Mouse (Mus musculus) heart, postnatal 4 days (tissue): ENCODE data around the gene Aip. TPM values are rescaled to one million over a fixed set of nuclear protein-coding genes. Genes with fewer than 3 reads are reported as not detected.
"Not testable (repeated sequence)": the region's sequence is repeated elsewhere in the genome, so short reads cannot be mapped to it uniquely, and the experiment has no call there.

Experiments used
- DNase-seq: peaks from one replicate; pipeline ENCODE4 v3.0.0; 2021
- total RNA-seq, 2 experiments: library from RNA; stranded (reverse); gene quantifications; 2 replicates each; pipeline ENCODE4 v1.2.3; 2021

Gene Aip
- total RNA-seq, 2 experiments from 2014 or later, result 54.6 to 55.7 TPM

GRCm38 (mm10) chr19:4151898-4152297, 26.2 kb upstream of the Aip start:
- DNase-seq, result no peak

DNA sequence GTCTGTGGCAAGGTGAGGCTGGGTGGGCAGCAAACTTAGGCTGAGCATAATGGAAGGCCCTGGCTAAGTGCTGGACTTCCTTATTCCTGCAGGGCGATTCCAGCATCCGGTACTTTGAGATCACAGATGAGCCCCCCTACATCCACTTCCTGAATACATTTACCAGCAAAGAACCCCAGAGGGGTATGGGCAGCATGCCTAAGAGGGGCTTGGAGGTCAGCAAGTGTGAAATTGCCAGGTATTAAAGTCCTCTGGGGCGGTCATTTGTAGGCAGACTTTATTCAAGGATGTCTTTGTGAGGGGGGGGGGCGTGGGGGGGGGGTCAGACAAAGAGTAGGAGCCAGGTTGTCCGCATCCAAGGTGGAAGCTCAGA, 25.8 kb upstream of the Aip start:
- no peak for DNase-seq

- DNase-seq, result no peak
These were observed 25.2 kb upstream of the Aip start for GRCm38 (mm10) chr19:4150567-4151487.

- no peak for DNase-seq
These were observed 24.3 kb upstream of the Aip start for GRCm38 (mm10) chr19:4149764-4150461.

GRCm38 (mm10) chr19:4149283-4149682, 23.6 kb upstream of the Aip start:
- DNase-seq, result no peak

DNA sequence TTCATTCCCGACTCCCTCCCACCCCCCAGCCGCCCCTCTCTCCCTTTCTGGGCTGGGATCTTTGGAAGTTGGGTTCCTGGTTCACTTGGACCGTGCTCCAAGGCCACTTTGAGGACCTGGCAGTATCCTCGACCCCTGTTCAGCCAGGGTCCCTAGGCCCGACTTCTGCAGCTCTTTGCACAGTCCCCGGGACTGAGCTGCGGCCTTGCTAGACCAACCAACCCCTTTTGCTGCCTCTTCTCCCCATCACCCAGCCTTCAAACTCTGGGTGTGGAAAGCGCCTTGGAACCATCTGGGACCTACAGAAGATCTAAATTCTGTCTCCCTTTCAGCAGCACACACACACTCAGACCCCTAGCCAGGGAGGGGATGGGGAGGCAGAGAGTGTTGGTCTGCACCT, 23.2 kb upstream of the Aip start:
- no peak for DNase-seq

DNA sequence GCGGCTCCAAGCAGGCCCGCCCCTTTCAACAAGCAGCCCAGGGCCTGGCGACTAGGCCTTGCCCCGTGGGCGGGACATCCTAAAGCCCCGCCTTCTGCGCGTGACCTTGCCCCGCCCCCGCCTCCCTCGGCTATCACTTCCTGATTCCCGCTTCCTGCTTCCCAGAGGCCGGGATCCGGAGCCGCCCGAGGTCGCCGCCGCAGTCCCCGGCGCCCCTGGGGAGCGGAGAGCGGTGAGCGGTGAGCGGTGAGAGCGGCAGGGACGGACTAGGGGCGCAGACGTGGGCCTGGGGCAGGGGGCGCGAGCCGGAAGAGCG, 22.8 kb upstream of the Aip start, which contains the start of gene Coro1b:
Coro1b (plus strand) TSS at position 129 of the 316 bp plus-strand sequence.
- peak; percentile 99 for DNase-seq

DNA sequence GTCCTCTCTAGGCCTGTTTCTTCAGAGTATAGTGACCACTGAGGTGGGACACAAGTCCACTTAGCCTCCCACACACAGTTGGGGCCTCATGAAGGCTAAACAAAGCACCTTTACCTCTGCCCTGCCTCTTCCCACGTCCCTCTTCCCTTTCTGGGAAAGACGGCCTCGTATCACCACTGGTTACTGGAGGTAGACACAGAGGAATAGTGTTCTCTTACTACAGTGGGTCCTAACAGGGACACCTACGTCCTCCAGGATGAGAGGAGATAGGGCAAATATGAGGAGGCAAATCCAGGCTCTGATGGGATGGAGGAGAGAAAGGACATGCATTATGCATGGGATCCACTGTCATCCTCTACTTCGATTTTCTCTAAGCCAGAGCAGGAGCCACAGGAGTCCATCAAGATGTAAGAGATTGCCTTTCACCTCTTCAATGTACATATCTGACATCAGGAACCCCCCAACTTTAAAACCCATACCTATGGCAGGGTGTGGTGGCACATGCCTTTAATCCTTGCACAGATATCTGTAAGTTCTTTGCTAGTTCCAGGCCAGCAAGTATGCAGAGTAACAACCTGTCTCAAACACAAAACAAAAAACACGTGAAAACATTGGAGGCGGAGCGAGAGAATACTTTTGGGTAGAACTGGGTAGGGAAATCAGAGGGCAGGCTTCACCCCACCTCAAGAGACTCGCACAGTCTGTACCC, 22.3 kb upstream of the Aip start:
- DNase-seq, result no peak

- no peak for DNase-seq
These were observed 21.4 kb upstream of the Aip start for GRCm38 (mm10) chr19:4147022-4147405.

DNA sequence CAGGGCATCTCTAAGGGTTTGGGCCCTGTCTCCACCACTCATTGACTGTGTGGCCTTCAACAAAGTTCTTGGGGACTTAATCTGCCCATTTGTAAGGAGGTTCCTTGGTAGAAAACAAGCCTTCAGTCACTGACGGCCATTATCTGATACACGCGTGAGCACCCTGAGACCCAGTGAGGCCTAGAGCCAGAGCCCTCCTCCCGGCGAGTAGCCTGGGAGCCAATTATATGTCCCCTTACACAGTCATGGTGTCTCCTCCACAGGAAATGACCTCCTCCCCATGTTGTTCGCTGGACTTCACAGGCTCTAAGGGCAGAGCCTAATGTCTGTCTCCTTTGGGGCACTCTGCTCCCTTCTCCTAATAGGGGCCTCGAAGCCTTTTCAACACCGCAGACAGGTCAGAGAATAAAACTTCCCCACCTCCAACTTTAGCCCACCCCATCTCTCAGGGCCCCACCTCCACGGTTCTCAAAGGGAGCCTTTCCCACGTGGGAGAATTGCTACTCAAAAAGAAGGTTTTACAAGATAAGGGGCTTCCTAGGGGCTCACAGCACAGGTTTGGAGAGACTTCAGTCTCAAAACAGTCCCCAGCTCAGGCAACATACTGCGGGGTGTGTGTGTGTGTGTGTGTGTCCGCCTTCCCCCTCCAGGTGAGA, 20.8 kb upstream of the Aip start:
- DNase-seq, result no peak

DNA sequence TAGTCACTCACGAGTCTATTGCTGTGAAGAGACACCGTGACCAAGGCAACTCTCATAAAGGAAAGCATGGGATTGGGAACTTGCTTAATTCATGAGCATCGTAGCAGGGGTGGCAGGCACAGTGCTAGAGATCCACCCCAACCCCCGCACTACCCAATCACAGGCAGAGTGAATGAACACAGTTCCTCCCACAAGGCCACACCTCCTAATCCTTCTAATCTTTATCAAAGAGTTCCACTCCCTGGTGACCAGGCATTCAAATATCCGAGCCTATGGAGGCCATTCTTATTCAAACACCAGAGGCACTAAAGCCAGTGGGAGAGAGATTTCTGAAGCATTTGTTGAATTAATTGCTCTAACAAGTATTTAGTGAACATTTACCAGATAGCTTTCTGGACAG, 20.3 kb upstream of the Aip start:
- no peak for DNase-seq

- no peak for DNase-seq
These were observed 19.2 kb upstream of the Aip start for GRCm38 (mm10) chr19:4144550-4145498.

GRCm38 (mm10) chr19:4143759-4144268, 18.2 kb upstream of the Aip start, which contains the start of gene Cabp4:
Gene Cabp4, minus strand, starts transcription at chr19:4144033.
- DNase-seq, result no peak

- DNase-seq, result no peak
These were observed 16.9 kb upstream of the Aip start for GRCm38 (mm10) chr19:4142416-4143173.

DNA sequence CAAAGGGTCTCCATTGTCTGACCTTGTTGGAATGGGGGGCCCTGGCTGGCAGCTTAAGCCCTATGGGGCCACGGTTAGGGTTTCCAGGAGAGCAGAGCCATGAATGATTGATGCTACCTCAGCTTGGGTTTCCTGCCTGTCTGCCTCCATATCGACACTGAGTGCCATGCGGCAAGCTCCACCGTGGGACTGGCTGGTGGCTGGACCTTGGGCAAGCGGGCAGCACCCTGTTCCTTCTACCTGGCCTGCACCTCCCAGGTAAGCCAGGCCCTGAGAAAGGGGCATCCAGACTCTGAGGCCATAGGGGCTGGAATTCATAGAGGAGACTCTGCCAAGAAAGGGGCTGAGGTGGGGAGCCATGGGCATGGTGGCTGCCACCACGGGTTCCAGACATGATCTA, 14.5 kb upstream of the Aip start:
- DNase-seq, result no peak

DNA sequence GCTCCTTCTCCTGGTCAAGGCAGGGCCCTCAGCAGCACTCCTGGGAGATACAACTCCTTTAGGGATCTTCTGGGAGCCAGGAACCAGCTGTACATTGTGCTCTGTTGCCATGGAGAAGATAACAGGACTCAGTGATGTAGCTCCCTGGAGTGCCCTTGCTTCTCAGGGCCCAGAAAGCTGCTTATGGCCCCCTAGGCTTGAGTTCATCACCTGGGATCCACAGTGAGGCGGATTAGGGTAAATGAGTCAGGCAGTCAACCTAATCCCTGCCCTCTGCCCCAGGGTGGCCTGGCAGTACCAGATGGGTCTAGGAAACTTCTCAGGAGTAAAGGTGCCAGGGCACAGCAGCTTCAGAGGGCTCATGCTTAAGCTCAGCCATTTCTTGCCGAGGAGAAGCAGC, 13.8 kb upstream of the Aip start, which contains the start of gene Gpr152:
Gpr152 (plus strand) TSS at position 342 of the 400 bp plus-strand sequence.
- DNase-seq, result no peak

DNA sequence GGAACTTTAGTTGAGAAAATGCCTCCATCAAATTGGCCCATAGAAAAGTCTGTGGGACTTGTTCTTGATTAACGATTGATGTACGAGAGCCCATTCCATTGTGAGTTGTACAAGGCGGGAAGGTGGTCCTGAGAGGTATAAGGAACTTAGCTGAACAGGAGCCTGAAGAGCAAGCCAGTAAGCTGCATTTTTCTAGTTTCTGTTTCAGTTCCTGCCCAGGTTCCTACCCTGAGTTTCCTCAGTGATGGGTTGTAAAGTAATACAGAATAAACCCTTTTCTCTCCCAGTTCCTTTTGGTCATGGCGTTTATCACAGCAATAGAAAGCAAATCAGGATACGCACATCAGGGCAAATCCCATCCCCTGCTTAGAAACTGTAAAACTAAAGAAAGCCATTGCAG, 12.3 kb upstream of the Aip start:
- no peak for DNase-seq

DNA sequence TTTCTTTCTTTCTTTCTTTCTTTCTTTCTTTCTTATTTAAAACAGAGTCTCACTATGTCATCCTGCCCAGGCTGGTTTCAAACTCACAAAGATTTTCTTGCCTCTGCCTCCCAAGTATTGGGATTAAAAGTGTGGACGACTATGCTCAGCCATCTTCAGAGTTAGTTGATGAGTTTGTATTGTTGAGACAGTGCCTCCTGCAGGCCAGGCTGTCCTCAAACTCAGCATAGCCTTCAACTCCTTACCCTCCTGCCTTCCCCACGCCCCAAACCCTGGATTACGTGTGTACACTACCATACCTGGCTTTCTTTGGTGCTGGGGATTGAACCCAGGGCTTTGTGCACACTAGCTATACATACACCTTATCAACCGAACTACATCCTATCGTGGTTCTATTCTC, 10.8 kb upstream of the Aip start:
- no peak for DNase-seq

DNA sequence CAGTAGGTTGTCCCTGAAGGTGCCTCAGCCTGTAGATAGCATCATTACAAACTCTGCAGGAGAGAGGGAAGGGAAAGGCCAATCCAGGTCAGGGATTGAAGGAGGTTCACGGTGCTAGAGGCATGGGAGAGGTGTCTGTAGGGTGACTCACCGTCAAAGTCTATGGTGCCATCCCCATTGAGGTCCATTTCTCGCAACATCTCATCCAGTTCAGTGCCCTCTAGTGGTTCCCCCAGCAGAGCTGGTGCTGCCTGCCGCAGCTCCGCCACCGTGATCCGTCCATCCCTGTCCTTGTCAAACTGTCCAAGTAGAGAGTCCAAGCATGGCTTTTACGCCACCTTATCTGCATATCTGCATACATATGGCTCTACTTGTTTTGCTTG, 10.3 kb upstream of the Aip start:
- DNase-seq, result not testable (repeated sequence)

DNA sequence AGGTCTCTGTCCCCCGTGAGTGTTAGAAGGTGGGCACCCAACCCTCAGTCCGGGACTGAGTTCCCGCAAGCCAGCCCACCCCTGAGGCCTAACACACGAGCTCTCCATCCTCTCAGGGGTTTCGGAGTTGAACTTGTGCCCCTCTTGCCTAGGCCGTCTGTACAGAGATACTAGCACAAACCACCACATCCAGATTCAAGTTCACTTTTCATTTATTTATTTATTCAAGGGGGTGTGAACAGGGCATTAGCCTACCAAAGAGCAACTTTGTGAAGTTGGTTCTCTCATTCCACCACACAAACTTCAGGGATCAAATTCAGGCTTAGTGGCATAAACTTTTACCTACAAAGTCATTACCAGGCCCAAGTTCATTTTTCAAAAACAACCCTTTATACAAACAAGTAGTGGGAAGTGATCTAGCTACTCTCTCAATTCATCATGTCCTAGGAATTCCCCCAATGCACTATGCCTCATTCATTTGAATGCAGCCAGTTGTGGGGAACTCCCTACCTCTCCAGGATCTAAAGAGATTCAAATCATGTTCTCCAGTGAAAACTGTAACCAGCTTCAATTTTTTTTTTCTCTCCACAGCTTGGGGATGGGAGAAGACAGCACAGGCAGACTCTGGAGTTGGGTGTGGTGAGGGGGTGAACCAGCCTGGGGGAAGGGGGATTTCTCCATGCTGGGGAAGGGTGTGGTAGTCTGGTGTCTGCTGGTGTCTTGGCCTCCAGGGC, 9.7 kb upstream of the Aip start:
- DNase-seq, result not testable (repeated sequence)
